Mouse (Mus musculus): ENCODE measurements around the gene Olfr1371. TPM values are rescaled to one million over a fixed set of nuclear protein-coding genes. Genes with fewer than 3 reads are reported as not detected.

Gene Olfr1371
- total and polyA plus RNA-seq, 3 experiments = not detected

- Histone ChIP-seq H3K27ac (ENCODE audit: insufficient read depth, low read depth) (no peak overlapping the region), H3K27me3 (replicated peaks) (peaks cover 1% of the 10 kb centered on the region), H3K4me2 (ENCODE audit: insufficient read depth, low read depth, poor library complexity, severe bottlenecking) (no peak overlapping the region), H3K4me1 (ENCODE audit: control insufficient read depth in 1 of 2, insufficient read depth in 2 of 2) (peaks cover 12 to 38% of the 10 kb centered on the region in 2 experiments), H3K9ac (ENCODE audit: insufficient read depth, low read depth) (no peak overlapping the region), H3K9me3 (replicated peaks; ENCODE audit: low read length) (no peaks in the 10 kb centered on the region), H3K36me3 (replicated peaks in 1 of 2; ENCODE audit: control insufficient read depth in 1 of 2, insufficient read depth in 1 of 2, low read length in 1 of 2) (peaks cover 0 to 49% of the 10 kb centered on the region in 2 experiments), H3K4me3 (replicated peaks in 1 of 3; ENCODE audit: low read depth in 2 of 3, low read length in 2 of 3, poor library complexity in 1 of 3) (no peak overlapping the region), H3K79me2 (replicated peaks; ENCODE audit: control insufficient read depth, extremely low read depth, insufficient read depth, poor library complexity, severe bottlenecking) (no peaks in the 10 kb centered on the region)
- dilution Hi-C loops (cut with MboI; ENCODE audit: extremely low pct_ligation_motif_present, extremely low pct_unique_long_range_greater_than_20kb, low sequenced_read_pairs) (no loop called here), in situ Hi-C loops (cut with MboI; ENCODE audit: low pct_ligation_motif_present, low pct_unique_long_range_greater_than_20kb, low sequenced_read_pairs) (no loop called here)
- TF ChIP-seq PAX5 (IDR thresholded peaks at IDR 0.05; ENCODE audit: low read length) (no peak), MEF2A (IDR thresholded peaks at IDR 0.05; ENCODE audit: borderline replicate concordance, low read depth, low read length) (no peak), CTCF (conservative IDR thresholded peaks at IDR 0.05 in 1 of 2, IDR thresholded peaks at IDR 0.05 in 1 of 2; ENCODE audit: low read depth in 2 of 2, low read length in 2 of 2) (no peak), POLR2A (IDR thresholded peaks at IDR 0.05; ENCODE audit: low read depth, low read length) (no peak), SMC3 (IDR thresholded peaks at IDR 0.05; ENCODE audit: low read depth, low read length) (no peak), MXI1 (IDR thresholded peaks at IDR 0.05; ENCODE audit: low read depth, low read length) (no peak), USF1 (IDR thresholded peaks at IDR 0.05; ENCODE audit: low read depth, low read length) (no peak), ZMIZ1 (IDR thresholded peaks at IDR 0.05; ENCODE audit: low read depth, low read length) (no peak), SIN3A (IDR thresholded peaks at IDR 0.05; ENCODE audit: low read length) (no peak), ZKSCAN1 (IDR thresholded peaks at IDR 0.05; ENCODE audit: borderline replicate concordance, low read depth, low read length) (no peak), JUND (conservative IDR thresholded peaks at IDR 0.05; ENCODE audit: low read depth, low read length) (no peak), RCOR1 (conservative IDR thresholded peaks at IDR 0.05; ENCODE audit: low read depth, low read length) (no peak), CHD1 (IDR thresholded peaks at IDR 0.05; ENCODE audit: low read depth, low read length) (no peak)
- DNase-seq (ENCODE audit: extremely low read depth) = no peak
Observed at GRCm38 (mm10) chr11:52257376-52257775, 43.6 kb upstream of the Olfr1371 start.

GRCm38 (mm10) chr11:52255077-52255476 lies 41.3 kb upstream of the Olfr1371 start:
- Histone ChIP-seq H3K79me2 (replicated peaks; ENCODE audit: control insufficient read depth, extremely low read depth, insufficient read depth, poor library complexity, severe bottlenecking) (no peaks in the 10 kb centered on the region), H3K9ac (ENCODE audit: insufficient read depth, low read depth) (no peak overlapping the region), H3K9me3 (replicated peaks; ENCODE audit: low read length) (no peaks in the 10 kb centered on the region), H3K27me3 (replicated peaks) (peaks cover 1% of the 10 kb centered on the region), H3K4me1 (ENCODE audit: control insufficient read depth in 1 of 2, insufficient read depth in 2 of 2) (peaks cover 0 to 15% of the 10 kb centered on the region in 2 experiments; a peak in 2 of 4 replicates), H3K27ac (ENCODE audit: insufficient read depth, low read depth) (no peak overlapping the region), H3K4me2 (ENCODE audit: insufficient read depth, low read depth, poor library complexity, severe bottlenecking) (no peak overlapping the region), H3K4me3 (replicated peaks in 1 of 3; ENCODE audit: low read depth in 2 of 3, low read length in 2 of 3, poor library complexity in 1 of 3) (no peak overlapping the region), H3K36me3 (replicated peaks in 1 of 2; ENCODE audit: control insufficient read depth in 1 of 2, insufficient read depth in 1 of 2, low read length in 1 of 2) (peaks cover under 1 to 65% of the 10 kb centered on the region in 2 experiments)
- TF ChIP-seq GABPA (IDR thresholded peaks at IDR 0.05; ENCODE audit: insufficient replicate concordance, low read depth, low read length) = no peak
- no peak for TF ChIP-seq SIN3A (IDR thresholded peaks at IDR 0.05; ENCODE audit: low read length)
- TF ChIP-seq HCFC1 (IDR thresholded peaks at IDR 0.05; ENCODE audit: low read depth, low read length) = no peak
- TF ChIP-seq MEF2A (IDR thresholded peaks at IDR 0.05; ENCODE audit: borderline replicate concordance, low read depth, low read length) = no peak
- TF ChIP-seq ZNF384 (IDR thresholded peaks at IDR 0.05; ENCODE audit: low read depth, low read length) = no peak
- no peak for TF ChIP-seq ZC3H11A (IDR thresholded peaks at IDR 0.05; ENCODE audit: low read depth, low read length)
- TF ChIP-seq USF2 (conservative IDR thresholded peaks at IDR 0.05; ENCODE audit: low read depth, low read length) = no peak
- no peak for TF ChIP-seq CTCF (conservative IDR thresholded peaks at IDR 0.05 in 1 of 2, IDR thresholded peaks at IDR 0.05 in 1 of 2; ENCODE audit: low read depth in 2 of 2, low read length in 2 of 2)
- TF ChIP-seq ZMIZ1 (IDR thresholded peaks at IDR 0.05; ENCODE audit: low read depth, low read length) = no peak
- no peak for TF ChIP-seq KAT2A (IDR thresholded peaks at IDR 0.05; ENCODE audit: insufficient replicate concordance, low read length)
- no peak for TF ChIP-seq POLR2A (IDR thresholded peaks at IDR 0.05; ENCODE audit: low read depth, low read length)
- no peak for TF ChIP-seq MAZ (IDR thresholded peaks at IDR 0.05; ENCODE audit: low read depth, low read length)
- no peak for TF ChIP-seq RCOR1 (conservative IDR thresholded peaks at IDR 0.05; ENCODE audit: low read depth, low read length)
- no peak for TF ChIP-seq UBTF (IDR thresholded peaks at IDR 0.05; ENCODE audit: low read depth, low read length)
- no peak for TF ChIP-seq NRF1 (IDR thresholded peaks at IDR 0.05; ENCODE audit: low read depth, low read length)
- no peak for TF ChIP-seq MAX (IDR thresholded peaks at IDR 0.05; ENCODE audit: low read length)
- no peak for TF ChIP-seq NELFE (IDR thresholded peaks at IDR 0.05; ENCODE audit: low read depth, low read length)
- TF ChIP-seq CHD2 (IDR thresholded peaks at IDR 0.05; ENCODE audit: low read length) = no peak
- TF ChIP-seq JUN (IDR thresholded peaks at IDR 0.05; ENCODE audit: insufficient read depth, low read depth, low read length) = no peak
- TF ChIP-seq ZKSCAN1 (IDR thresholded peaks at IDR 0.05; ENCODE audit: borderline replicate concordance, low read depth, low read length) = no peak
- in situ Hi-C loops (cut with MboI; ENCODE audit: low pct_ligation_motif_present, low pct_unique_long_range_greater_than_20kb, low sequenced_read_pairs) (no loop called here), dilution Hi-C loops (cut with MboI; ENCODE audit: extremely low pct_ligation_motif_present, extremely low pct_unique_long_range_greater_than_20kb, low sequenced_read_pairs) (no loop called here)
- no peak for DNase-seq (ENCODE audit: extremely low read depth)
